Mouse (Mus musculus) neutrophil, adult 5-6 weeks (primary cell): Measurements from ENCODE around the gene Natd1. TPM values are rescaled to one million over a fixed set of nuclear protein-coding genes. Genes with fewer than 3 reads are reported as not detected.
A peak's percentile ranks its signal among the peaks of the same experiment; 100 is the strongest.
"Not testable (repeated sequence)": the region's sequence is repeated elsewhere in the genome, so short reads cannot be mapped to it uniquely, and the experiment has no call there.

ENCODE experiments used
- ATAC-seq: fragments of 151-379, 151-347 bp; 2 replicates; pipeline ENCODE4 v1.8.0; 2017; ENCODE audit warnings: mild to moderate bottlenecking, moderate TSS enrichment; ENCODE audit not compliant: insufficient number of reproducible peaks, poor library complexity, low FRiP score, severe bottlenecking; ENCODE audit errors: extremely low read depth
- total RNA-seq: library from RNA; stranded (forward); fragments of 200-1000 nt; gene quantifications from 2 replicates; pipeline ENCODE4 v1.2.3, GENCODE M21; 2017

The Natd1 gene
- total RNA-seq, 1 experiment from 2014 or later: 6.4 TPM

DNA sequence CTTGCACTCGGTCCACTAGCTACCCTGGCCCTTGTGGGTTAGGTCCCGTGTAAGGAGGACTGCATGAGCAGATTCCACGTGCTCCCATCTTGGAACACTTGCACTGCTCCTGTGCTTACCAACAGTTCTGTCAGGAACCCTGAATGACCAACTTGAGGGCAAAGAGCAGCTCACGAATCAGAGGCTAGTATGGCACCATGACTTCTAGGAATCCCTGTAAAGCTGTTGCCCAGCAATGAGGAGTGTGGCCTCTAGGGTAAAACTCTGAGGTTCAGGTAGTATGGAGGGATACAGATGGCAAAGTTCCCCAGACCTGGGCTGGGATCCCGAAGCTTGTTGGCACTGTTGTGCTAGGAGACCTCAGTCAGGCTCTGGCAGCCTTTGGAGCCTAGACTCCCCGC, 10.9 kb downstream of the Natd1 start:
- ATAC-seq: no peak

DNA sequence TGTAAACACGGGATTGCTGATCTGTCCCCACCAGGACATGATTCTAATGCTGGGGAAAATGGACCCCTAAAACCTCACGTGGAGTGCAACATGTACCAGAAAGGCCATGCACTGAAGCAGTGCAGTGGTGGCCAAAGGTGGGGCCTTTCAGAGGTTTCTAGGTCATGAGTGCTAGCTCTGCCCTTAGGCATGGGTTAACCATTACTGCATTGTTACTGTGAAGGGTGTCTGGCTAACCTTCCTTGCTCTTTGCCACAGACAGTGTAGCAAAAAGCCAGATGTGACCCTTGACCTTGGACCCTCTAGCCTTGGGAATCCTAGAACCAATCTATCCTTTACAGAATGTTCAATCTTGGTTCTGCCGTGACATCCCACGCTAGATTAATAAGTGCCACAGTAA, 12.1 kb downstream of the Natd1 start:
- ATAC-seq: no peak

DNA sequence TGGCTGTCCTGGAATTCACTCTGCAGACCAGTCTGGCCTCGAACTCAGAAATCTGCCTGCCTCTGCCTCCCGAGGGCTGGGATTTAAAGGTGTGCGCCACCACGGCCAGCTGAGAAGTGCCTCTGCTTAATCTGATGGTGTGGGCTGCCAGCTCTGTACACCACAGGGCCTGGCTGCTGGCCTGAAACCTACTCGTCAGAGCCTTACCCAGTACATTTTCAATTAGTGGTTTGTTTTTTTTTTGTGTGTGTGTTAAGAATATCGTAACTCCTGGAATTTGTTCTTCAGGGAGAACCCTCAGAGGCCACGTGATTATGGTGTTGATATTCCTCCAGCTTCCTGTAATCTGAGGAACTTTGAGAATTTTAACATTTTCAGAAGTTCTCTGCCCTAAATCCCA, 12.5 kb downstream of the Natd1 start:
- ATAC-seq: no peak

DNA sequence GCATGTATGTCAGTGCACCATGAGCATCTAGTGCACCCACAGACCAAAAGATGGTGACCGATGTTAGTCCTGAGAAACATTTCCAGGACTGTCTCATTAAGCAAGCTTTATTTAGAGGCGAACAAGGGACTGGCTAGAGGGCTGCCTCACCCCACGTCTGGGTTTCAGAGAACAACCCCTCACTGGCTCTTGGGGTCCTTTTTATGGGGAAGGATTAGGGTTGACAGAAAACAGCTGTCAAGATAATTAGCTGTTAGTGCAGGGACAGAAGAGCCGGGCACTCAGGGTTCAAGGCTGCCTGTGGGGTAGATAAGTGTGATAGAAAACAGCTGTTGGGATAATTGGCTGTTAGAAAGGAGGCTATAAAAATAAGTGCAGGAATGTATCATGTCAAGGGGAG, 18.6 kb downstream of the Natd1 start:
- ATAC-seq: no peak

DNA sequence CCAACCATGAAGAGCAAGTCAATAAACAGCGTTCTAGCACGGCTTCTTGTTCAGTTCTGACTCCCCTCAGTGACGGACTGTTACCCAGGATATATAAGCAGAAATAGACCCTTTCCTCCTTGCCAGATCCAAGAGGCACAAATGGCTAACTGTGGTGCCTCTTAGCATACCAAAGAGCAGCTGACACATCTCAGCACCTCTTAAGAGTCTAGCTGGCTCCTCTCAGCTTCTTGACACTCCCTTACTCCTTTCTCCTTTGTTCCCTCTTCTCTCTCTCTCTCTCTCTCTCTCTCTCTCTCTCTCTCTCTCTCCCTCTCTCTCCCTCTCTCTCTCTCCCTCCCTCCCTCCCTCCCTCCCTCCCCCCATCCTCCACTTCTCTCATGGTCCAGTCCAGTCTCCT, 23.8 kb downstream of the Natd1 start:
- no peak for ATAC-seq

DNA sequence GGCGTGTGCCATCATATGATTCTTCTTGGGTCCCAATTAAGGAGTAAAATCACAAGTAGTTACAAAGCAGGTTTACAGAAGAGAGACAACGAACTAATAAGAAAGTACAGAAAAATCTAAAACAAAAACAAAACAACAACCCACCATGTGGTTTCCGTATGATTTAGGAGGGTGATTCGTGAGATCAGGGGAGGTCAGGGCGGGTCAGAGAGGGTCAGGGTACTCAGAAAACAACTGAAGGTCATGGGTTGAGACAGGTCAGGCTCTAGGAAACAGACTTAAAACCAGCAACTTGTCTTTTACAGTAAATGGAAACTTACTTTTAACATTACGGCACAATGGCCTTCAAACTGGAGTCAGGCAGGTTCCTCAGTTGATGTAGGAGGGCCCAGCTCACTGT, 24.3 kb downstream of the Natd1 start:
- no peak for ATAC-seq

DNA sequence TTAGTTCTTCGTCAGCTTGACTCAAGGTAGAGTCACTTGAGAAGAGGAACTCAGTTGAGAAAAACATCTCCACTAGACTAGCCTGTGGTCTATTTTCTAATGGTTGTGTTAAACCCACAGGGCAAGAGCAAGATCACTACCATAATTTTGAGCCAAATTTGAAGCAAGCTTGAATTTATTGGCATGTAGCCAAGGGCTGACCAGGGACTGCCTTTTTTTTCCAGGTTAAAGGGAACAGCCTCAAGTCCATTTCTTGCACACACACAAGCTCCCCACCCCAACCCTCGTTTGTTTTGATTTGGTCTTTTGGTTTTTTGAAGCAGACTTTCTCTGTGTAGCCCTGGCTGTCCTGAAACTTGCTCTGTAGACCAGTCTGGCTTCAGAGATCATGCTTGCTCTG, 24.7 kb downstream of the Natd1 start:
- ATAC-seq: no peak

DNA sequence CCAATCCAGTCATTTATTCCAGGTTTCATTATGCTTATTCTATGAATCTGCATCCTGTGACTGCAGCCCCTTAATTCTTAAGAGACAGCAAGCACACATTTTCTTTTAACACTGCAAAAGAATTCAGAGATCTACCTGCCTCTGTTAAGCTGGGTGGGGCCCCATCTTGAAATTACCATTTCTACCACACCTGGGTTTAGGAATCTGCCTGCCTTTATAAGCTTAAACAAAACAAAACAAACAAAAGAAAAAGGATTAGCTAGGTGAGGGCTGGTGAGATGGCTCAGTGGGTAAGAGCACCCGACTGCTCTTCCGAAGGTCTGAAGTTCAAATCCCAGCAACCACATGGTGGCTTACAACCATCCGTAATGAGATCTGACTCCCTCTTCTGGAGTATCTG, 27.6 kb downstream of the Natd1 start:
- ATAC-seq: not testable (repeated sequence)

DNA sequence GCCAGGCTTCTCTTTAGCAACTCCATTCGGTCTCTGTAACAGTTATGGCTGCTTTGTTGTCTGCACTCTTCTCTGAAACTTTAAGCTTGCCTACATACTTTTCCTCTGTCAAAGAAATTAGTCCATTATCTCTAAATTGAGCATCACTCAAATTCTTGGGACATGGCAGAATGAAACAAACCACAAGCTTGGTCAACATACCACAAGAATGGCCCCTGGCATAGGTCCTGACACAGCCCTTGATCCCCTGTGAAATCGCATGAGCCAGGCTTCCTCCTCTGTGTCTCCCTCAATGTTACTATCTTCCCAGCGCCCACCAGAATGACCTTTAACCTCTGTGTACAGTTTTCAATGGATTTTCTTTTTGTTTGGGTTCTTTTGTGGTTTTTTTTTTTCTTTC, 32.2 kb downstream of the Natd1 start:
- ATAC-seq: no peak

DNA sequence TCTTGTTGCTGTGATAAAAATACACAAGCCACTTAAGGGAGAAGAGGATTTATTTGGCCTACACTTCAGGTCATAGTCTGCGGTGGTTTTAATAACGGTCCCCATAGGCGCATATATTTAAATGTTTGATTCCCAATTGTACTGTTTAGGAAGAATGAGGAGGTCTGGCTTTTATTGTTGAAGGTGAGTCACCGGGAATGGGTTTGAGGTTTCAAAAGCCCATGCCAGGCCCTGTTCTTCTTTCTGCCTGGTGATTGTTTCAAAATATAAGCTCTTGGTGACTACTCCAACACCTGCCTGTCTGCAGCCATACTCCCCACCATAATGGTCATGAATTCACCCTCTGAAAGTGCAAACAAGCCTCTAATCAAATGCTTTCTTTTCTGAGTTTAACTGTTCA, 34.0 kb downstream of the Natd1 start:
- no peak for ATAC-seq

DNA sequence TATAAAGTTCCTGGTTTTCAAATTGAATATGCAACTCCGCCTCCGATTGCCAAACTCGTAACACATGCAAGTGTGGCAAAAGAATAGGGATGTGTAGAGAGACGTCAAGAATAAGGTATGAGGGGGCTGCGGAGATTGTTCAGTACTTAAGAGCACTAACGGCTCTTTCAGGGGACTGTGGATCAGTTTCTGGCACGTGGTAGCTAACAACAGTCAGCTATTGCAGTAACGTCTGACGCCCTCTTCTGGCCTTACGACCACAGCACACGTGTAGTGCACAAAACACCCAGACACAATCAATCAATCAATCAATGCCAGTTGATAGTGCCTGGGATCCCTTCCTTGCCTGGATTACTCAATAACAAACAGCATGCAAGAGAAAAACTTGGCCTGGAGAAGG, 35.1 kb downstream of the Natd1 start:
- peak; percentile 57 for ATAC-seq

DNA sequence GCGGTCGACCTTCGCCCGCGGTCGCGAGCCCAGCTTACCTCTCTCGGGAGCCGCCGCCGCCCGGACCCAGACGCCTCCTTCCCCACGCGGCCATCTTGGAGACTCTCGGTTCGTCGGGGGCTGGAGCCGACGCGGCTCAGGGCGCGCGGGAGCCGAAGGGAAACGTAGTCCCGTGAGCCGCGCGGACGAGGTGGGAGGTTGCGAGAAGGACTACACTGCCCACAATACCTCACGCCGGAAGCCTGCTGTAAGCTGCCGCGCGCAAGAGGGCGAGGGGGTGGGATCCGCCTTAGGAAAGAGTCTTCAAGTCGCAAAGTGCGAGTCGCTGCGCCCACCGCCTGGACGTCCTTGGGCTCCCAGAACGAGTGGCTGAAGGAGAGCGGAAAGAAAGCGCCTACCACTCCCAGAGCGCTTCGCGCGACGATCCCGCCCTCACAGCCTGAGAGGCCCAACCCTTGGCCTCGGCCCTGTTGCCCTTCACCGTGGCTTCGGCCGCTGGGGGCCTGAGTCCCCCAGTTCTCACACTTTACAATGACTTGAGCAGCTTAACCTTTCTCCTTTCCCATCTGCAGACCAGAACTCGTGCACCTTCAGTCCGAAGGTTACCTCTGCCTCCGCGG, 35.8 kb downstream of the Natd1 start, which contains the start of gene Tmem11:
Gene Tmem11 (minus strand): TSS at position 598 of the 620 bp plus-strand sequence.
- ATAC-seq: peak; percentile 96

DNA sequence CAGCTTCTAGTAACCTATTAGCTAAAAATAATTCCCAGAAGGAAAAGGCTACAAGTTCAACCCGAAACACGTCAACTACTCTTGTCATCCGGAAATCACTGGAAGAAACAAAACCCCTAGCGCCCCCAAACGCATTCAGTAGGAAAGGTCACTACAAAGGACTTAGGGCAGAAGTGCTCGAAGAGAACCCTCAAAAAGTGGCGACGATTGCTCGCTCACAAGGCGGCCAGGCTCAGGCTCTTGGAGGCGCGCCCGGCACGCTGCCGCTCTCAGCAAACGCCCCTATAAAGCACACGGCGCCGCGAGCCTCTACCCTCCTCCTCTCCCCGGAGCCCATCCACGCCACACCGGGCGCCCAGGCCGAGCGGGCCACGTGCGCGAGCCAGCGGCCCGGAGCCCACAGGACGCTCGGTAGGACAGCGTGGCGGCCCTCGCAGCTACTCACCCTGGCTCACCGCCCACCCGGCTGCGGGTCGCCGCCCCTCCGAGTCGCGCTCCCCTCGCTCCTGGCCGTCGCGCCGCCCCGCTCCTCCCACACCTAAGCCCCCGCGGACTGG, 36.4 kb downstream of the Natd1 start:
- 0 out of 2 replicates have a peak, but pooled peaks have one; percentile 2 for ATAC-seq

DNA sequence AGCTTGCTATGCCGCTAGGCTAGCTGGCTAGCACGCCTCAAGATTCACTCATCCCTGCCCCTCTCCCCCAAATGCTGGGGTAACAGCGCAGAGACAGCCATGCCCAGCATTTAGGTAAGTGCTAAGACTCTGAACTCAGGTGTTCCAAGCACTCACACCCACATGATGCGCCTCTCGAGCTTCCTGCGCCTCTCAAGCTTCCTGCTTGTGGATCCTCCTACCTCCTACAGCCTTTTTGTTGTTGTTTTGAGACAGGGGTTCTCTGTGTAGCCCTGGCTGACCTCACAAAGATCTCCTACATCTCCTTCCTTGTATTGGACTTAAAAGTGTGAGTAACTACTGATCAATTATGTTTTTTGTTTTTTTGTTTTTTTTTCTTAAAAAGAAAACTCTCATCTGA, 41.4 kb downstream of the Natd1 start:
- no peak for ATAC-seq

DNA sequence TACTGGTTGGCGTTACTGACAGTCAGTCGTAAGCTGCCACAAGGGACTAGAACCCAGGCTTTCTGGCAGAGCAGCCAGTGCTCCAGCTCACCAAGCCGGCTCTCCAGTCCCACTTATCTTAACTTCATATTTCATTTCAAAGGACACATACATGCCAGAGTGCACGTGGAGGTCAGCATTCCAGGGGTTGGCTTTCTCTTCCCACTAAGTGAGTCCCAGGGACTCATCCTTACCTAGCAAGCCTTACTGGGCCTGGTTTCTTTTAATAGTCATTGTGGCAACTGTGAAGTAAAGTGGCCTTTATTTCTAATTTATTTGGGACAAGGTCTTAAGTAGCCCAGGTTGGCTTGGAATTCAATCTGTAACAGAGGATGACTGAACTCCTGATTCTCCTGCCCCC, 43.1 kb downstream of the Natd1 start:
- no peak for ATAC-seq

DNA sequence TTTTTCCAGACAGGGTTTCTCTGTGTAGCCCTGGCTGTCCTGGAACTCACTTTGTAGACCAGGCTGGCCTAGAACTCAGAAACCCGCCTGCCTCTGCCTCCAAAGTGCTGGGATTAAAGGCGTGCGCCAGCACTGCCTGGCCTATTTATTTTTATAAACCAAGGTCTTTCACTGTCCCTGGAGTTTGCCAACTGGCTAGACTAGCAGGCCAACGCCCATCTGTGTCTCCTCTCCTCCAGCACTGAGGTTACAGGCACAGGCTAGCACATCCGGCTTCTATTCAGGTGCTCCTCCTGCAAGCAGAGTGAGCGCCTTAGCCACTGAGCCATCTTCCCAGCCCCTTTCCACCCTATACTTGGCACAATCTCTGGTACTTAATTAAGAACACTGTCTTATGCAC, 45.1 kb downstream of the Natd1 start:
- not testable (repeated sequence) for ATAC-seq

DNA sequence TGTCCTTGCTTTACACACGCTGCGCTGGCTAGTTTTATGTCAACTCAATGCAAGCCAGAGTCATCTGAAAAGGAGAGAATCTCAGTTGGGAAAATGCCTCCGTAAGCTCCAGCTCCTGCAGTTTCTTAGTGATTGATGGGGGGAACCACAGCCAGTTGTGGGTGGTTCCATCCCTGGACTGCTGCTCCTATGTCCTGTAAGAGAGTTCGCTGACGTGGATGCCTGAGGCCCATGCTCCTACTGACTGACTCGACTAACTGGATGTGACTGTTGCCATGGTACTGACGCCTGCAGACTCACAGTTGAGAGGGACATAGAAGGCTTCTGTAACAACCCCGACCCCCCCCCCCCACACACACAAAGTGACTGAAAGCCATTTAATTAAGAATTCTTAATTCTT, 46.6 kb downstream of the Natd1 start:
- no peak for ATAC-seq

DNA sequence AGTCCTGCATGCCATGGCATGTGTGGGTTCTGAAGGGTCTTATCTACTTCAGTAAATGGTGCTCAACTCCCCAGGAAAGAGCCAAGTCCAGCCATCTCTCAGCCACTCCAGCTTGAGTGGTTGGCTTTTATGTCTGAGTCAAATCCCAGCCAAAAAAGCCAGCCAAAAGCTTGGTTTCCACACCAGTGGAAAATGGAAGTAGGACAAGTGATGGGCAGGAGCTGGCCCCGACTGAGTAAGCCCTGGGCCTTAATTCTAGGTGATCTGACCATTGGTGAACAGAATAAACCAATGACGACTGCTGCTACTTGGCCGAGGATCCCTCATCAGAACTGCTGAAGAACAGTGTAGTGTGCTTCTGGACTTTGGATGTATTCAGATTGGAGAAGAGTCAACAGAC, 47.1 kb downstream of the Natd1 start:
- ATAC-seq: no peak

DNA sequence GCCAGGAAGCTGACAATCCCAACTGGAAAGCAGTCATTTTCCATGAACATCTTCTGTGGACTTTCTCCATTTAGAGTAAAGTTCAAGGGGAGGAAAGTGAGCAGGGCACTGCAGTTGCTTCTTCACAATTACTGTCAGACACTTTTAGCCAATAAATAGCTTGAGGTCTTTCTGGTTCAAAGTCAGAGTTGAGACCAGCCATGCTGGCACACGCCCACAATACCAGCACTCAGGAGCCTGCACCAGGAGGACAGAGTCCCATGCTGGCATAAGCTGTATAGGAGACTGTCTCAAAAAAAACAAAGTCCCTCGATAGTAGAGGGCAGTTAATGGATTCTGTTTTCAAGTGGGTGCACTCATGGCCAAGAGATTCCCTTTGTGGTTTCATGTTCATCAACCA, 48.5 kb downstream of the Natd1 start:
- no peak for ATAC-seq

DNA sequence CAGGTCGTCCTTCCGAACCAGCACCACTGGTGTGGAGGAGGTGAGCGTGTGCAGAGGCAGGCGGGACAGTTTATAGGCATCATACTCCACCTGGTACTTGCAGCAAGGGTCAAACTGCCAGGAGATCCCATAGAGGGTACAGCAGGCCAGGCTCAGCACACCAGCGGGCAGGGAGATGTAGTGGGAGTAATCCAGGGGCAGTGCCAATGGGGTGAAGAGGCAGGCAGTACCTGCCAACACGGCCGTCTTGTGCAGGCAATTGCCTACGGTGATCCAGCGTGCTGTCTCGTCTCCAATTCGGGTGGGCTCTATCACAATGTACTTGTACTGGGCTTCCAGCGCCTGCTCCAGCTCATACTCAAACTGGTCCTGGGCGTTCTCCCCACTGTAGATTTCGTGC, 49.6 kb downstream of the Natd1 start:
- ATAC-seq: no peak

DNA sequence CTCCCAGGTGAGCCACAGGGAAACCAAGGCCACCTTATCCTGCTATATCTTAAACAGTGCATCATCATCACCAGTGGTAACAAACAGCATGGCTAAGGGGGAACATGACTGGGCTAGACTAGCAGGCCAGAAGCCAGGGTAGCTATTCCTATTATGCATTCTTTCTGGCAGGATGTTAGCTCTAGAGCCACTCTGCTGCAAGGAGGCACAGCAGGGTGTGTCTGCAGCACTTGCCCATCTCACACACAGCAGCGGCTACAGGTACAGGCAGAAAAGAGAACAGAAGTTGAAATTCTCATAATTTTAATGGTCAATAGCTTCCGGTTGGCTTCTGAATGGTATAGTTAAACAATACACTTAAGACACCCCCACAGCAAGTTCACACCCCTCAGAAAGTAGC, 50.4 kb downstream of the Natd1 start:
- no peak for ATAC-seq
